Mouse (Mus musculus) heart, postnatal 0 days (tissue): ENCODE results near the gene Alkbh3.

Experiments
- CTCF ChIP-seq: IDR thresholded peaks from 2 replicates; pipeline ENCODE4 v1.5.1; 2016; ENCODE audit warnings: antibody characterized with exemption, control low read depth, low read depth
- EP300 ChIP-seq: IDR thresholded peaks from 2 replicates; pipeline ENCODE4 v1.6.1; 2016; ENCODE audit warnings: antibody characterized with exemption, low read depth

- no peak for TF ChIP-seq CTCF
- TF ChIP-seq EP300, result no peak
These were observed 37.7 kb upstream of the Alkbh3 start for GRCm38 (mm10) chr2:94048271-94048670.
